22 mouse cellular contexts compared by ENCODE assay signal in genomic region chr2:129081097-129081496, GRCm38 (mm10). TPM values are rescaled to one million over a fixed set of nuclear protein-coding genes. Genes with fewer than 3 reads are reported as not detected.
A peak's percentile ranks its signal among the peaks of the same experiment; 100 is the strongest.
DNase-seq lines count a peak whose midpoint lies in the region; ATAC-seq and TF ChIP-seq lines count a peak whose summit lies in the region.
"Had no signal": no experiment of that assay in that cellular context is flagged by ENCODE, and none has a peak within 500 bp of the region (broad histone marks: within the 10 kb centered on the region; RNA-seq: fewer than 3 reads in every experiment).

No protein-coding gene starts in this region.

- 0 out of 2 replicates have a peak, but pooled peaks cover 3% of the 10 kb centered on the region for H3K9me3 ChIP-seq in heart, postnatal 0 days (replicated peaks; ENCODE audit: control insufficient read depth, low read length)
- H3K9me3 ChIP-seq: hindbrain, embryonic 13.5 days; intestine, embryonic 15.5 days; limb, embryonic 15.5 days; midbrain, embryonic 12.5 days; neural tube, embryonic 12.5 days had no signal

- TF ChIP-seq POLR2A in olfactory bulb, adult 2 months (IDR thresholded peaks at IDR 0.05; ENCODE audit: insufficient read depth, low read depth, low read length), result 0 out of 2 replicates have a peak, but pooled peaks have one; percentile 21

- DNase-seq in heart, postnatal 0 days (ENCODE audit: low spot score), result no peak
- DNase-seq in heart, adult 8-10 months (ENCODE audit: low spot score), result no peak
- peak; percentile 23 to 24 for DNase-seq in kidney, postnatal 4 days
- DNase-seq in kidney, postnatal 14 days, result no peak
- peak; percentile 13 for DNase-seq in lung, postnatal 14 days
- DNase-seq in lung, postnatal 25 days (ENCODE audit: low spot score), result no peak
- no peak for DNase-seq in thymus, postnatal 10 days (ENCODE audit: low spot score in 2 of 2)
- DNase-seq: adrenal gland, postnatal 14 days; gastrocnemius, adult 2 months; kidney, postnatal 25 days; right cerebral cortex, adult 18-20 months; thymus, postnatal 4 days had no signal

- H3K9ac ChIP-seq in heart, postnatal 0 days (replicated peaks; ENCODE audit: low read depth, low read length), result no peak overlapping the region
- H3K9ac ChIP-seq: hindbrain, embryonic 13.5 days; intestine, embryonic 15.5 days; limb, embryonic 15.5 days; midbrain, embryonic 12.5 days; neural tube, embryonic 12.5 days had no signal

- H3K4me2 ChIP-seq in heart, postnatal 0 days (ENCODE audit: low read depth, low read length), result no peak overlapping the region
- H3K4me2 ChIP-seq: hindbrain, embryonic 13.5 days; intestine, embryonic 15.5 days; limb, embryonic 15.5 days; midbrain, embryonic 12.5 days; neural tube, embryonic 12.5 days had no signal

- H3K36me3 ChIP-seq in heart, postnatal 0 days (replicated peaks; ENCODE audit: control insufficient read depth, insufficient read depth, low read length), result peaks cover 34% of the 10 kb centered on the region

- no peak for ATAC-seq in heart, postnatal 0 days (ENCODE audit: insufficient read depth, low read depth)
- ATAC-seq: intestine, embryonic 15.5 days; Patski had no signal

- H3K4me3 ChIP-seq in heart, postnatal 0 days (ENCODE audit: low read depth, low read length), result no peak overlapping the region
- no peak overlapping the region for H3K4me3 ChIP-seq in olfactory bulb, adult 2 months (ENCODE audit: insufficient read depth, low read depth, low read length)
- H3K4me3 ChIP-seq: embryonic facial prominence, embryonic 10.5 days; gastrocnemius, adult 2 months; hindbrain, embryonic 13.5 days; intestine, embryonic 15.5 days; limb, embryonic 15.5 days; midbrain, embryonic 12.5 days; neural tube, embryonic 12.5 days had no signal

- TF ChIP-seq CTCF in heart, postnatal 0 days (IDR thresholded peaks at IDR 0.05; ENCODE audit: low read depth), result peak; percentile 14; the same call in 1 of the 2 replicates
- no peak for TF ChIP-seq CTCF in olfactory bulb, adult 2 months (IDR thresholded peaks at IDR 0.05; ENCODE audit: insufficient read depth, low read depth, low read length)

- H3K27ac ChIP-seq in heart, postnatal 0 days (ENCODE audit: low read depth), result no peak overlapping the region
- no peak overlapping the region for H3K27ac ChIP-seq in olfactory bulb, adult 2 months (ENCODE audit: insufficient read depth, low read depth, low read length)
- H3K27ac ChIP-seq: embryonic facial prominence, embryonic 10.5 days; gastrocnemius, adult 2 months; hindbrain, embryonic 13.5 days; intestine, embryonic 15.5 days; limb, embryonic 15.5 days; macrophage; midbrain, embryonic 12.5 days; neural tube, embryonic 12.5 days had no signal

- no peaks in the 10 kb centered on the region for H3K4me1 ChIP-seq in heart, postnatal 0 days (ENCODE audit: control insufficient read depth, insufficient read depth)
- no peaks in the 10 kb centered on the region for H3K4me1 ChIP-seq in olfactory bulb, adult 2 months (ENCODE audit: control insufficient read depth, insufficient read depth, low read length)
- H3K4me1 ChIP-seq: embryonic facial prominence, embryonic 10.5 days; hindbrain, embryonic 13.5 days; intestine, embryonic 15.5 days; limb, embryonic 15.5 days; midbrain, embryonic 12.5 days; neural tube, embryonic 12.5 days had no signal

- no peaks in the 10 kb centered on the region for H3K27me3 ChIP-seq in heart, postnatal 0 days (ENCODE audit: control insufficient read depth, insufficient read depth, low read length)
- H3K27me3 ChIP-seq: hindbrain, embryonic 13.5 days; intestine, embryonic 15.5 days; limb, embryonic 15.5 days; midbrain, embryonic 12.5 days; neural tube, embryonic 12.5 days; Patski had no signal

- WGBS in heart, postnatal 0 days, result 62% methylated on average over 13 of the region's 13 CpGs
- WGBS in olfactory bulb, adult 2 months, result 68% methylated on average over 13 of the region's 13 CpGs

- TF ChIP-seq EP300 in heart, postnatal 0 days (IDR thresholded peaks at IDR 0.05; ENCODE audit: low read depth), result no peak

RNA-seq across cellular contexts. Expression of gene Ttl, which starts 15.4 kb away (rescaled TPM):
- total RNA-seq in heart, postnatal 0 days (2014; rRNA removed; ENCODE audit: low replicate concordance), result 7.1 and 9.4 TPM in 2 replicates
- 5.6 and 6.4 TPM in 2 replicates for polyA plus RNA-seq in heart, postnatal 0 days (2015; fragmentation: Nextera tagmentation; extraction: Ambion mirVana)
- 10 to 100 TPM; 17.9 to 22.8 (median 21.9) TPM for total RNA-seq in heart, adult 8-10 months (2022)
- not detected in 2 replicates for polyA plus RNA-seq in olfactory bulb, adult 2 months (2012; ENCODE audit: insufficient read depth, insufficient read length, low replicate concordance, missing spikeins)

RNA-seq across cellular contexts. Expression of gene Polr1b, which starts 19.7 kb away (rescaled TPM):
- total RNA-seq in heart, postnatal 0 days (2014; rRNA removed; ENCODE audit: low replicate concordance), result 13.6 and 15.8 TPM in 2 replicates
- 6.8 and 7.6 TPM in 2 replicates for polyA plus RNA-seq in heart, postnatal 0 days (2015; fragmentation: Nextera tagmentation; extraction: Ambion mirVana)
- 10 to 100 TPM in 2 of 4 experiments, 1 to 10 TPM in 2; 9.6 to 11.5 (median 10.1) TPM for total RNA-seq in heart, adult 8-10 months (2022)
- polyA plus RNA-seq in olfactory bulb, adult 2 months (2012; ENCODE audit: insufficient read depth, insufficient read length, low replicate concordance, missing spikeins), result not detected in 2 replicates

RNA-seq across cellular contexts. Expression of gene Vinac1, which starts 33.1 kb away (rescaled TPM):
- 0.54 TPM in 1 of 2 replicates, not detected in the other for total RNA-seq in heart, postnatal 0 days (2014; rRNA removed; ENCODE audit: low replicate concordance)
- 0.03 TPM in 1 of 2 replicates, not detected in the other for polyA plus RNA-seq in heart, postnatal 0 days (2015; fragmentation: Nextera tagmentation; extraction: Ambion mirVana)
- total RNA-seq in heart, adult 8-10 months (2022), result under 1 TPM in 1 of 4 experiments, not detected in 3; 0.08 TPM
- polyA plus RNA-seq in olfactory bulb, adult 2 months (2012; ENCODE audit: insufficient read depth, insufficient read length, low replicate concordance, missing spikeins), result not detected in 2 replicates
- total RNA-seq: gastrocnemius, adult 2 months had no signal
- polyA plus RNA-seq: C2C12, macrophage had no signal

RNA-seq across cellular contexts. Expression of gene Chchd5, which starts 48.4 kb away (rescaled TPM):
- total RNA-seq in heart, postnatal 0 days (2014; rRNA removed; ENCODE audit: low replicate concordance), result 9.9 and 19.4 TPM in 2 replicates
- polyA plus RNA-seq in heart, postnatal 0 days (2015; fragmentation: Nextera tagmentation; extraction: Ambion mirVana), result 17.6 and 19.9 TPM in 2 replicates
- 10 to 100 TPM; 10.4 to 15.9 (median 11.9) TPM for total RNA-seq in heart, adult 8-10 months (2022)
- polyA plus RNA-seq in olfactory bulb, adult 2 months (2012; ENCODE audit: insufficient read depth, insufficient read length, low replicate concordance, missing spikeins), result not detected in 2 replicates

Comparison
In these comparisons a context has a peak if more than half of its experiments do, and no peak if none do; other contexts are left out.
1. DNase-seq: peak in kidney, postnatal 4 days (2 of 2) and lung, postnatal 14 days (single experiment); none in heart, postnatal 0 days (single experiment), heart, adult 8-10 months (single experiment), kidney, postnatal 14 days (single experiment), lung, postnatal 25 days (single experiment) and thymus, postnatal 10 days (0 of 2).